Mouse (Mus musculus) ovary, adult 2 months (tissue): ENCODE data around the gene L3hypdh. TPM values are rescaled to one million over a fixed set of nuclear protein-coding genes. Genes with fewer than 3 reads are reported as not detected.

Source experiments
- polyA plus RNA-seq: library from polyadenylated mRNA; depleted of rRNA; stranded (reverse); fragments of >200 nt; gene quantifications from 2 replicates; pipeline ENCODE4 v1.2.3, GENCODE M21; 2012; rRNA removed

Gene L3hypdh
- polyA plus RNA-seq: 57.4 and 68.0 TPM in 2 replicates

GRCm38 (mm10) chr12:72085329-72086165 lies at the start of gene L3hypdh, which contains the start of gene Jkamp:
Gene L3hypdh (minus strand): TSS chr12:72085439.
Gene Jkamp (plus strand): TSS chr12:72085589.

GRCm38 (mm10) chr12:72070327-72071269 lies 14.6 kb downstream of the L3hypdh start, which contains the start of gene Gpr135:
Gene Gpr135 (minus strand): TSS chr12:72071125.

Other genes with a start within 250 kb of the L3hypdh start
- gene Gpr135, start 14.3 kb downstream of the L3hypdh start, polyA plus RNA-seq: 12.0 and 13.1 TPM in 2 replicates
- gene Jkamp, start 150 bp upstream of the L3hypdh start, polyA plus RNA-seq: 58.0 and 86.1 TPM in 2 replicates
- gene Ccdc175, start 99.6 kb upstream of the L3hypdh start, polyA plus RNA-seq: not detected in 2 replicates